Mouse (Mus musculus): Measurements from ENCODE around the gene Zp2. TPM values are rescaled to one million over a fixed set of nuclear protein-coding genes. Genes with fewer than 3 reads are reported as not detected.
A peak's percentile ranks its signal among the peaks of the same experiment; 100 is the strongest.

Zp2 gene
- polyA plus RNA-seq, 1 experiment from 2014 or later: not detected

GRCm38 (mm10) chr7:120173603-120174244 is 28.6 kb upstream of the Zp2 start, which contains the start of gene Anks4b:
TSS of gene Anks4b (plus strand) at chr7:120173858.
- H3K4me2 ChIP-seq (replicated peaks): no peak within 1 kb of the TSS

GRCm38 (mm10) chr7:120172188-120172700 is 27.2 kb upstream of the Zp2 start:
- Histone ChIP-seq H3K4me2 (replicated peaks) (no peak overlapping the region), H3K4me1 (no peaks in the 10 kb centered on the region), H3K27me3 (no peaks in the 10 kb centered on the region), H3K27ac (replicated peaks) (no peak overlapping the region), H3K9me3 (no peaks in the 10 kb centered on the region), H3K36me3 (no peaks in the 10 kb centered on the region), H3K9ac (replicated peaks) (no peak overlapping the region), H3K4me3 (no peak overlapping the region)
- 89% methylated on average over 1 of the region's 1 CpGs for WGBS
- ATAC-seq (ENCODE audit: low FRiP score, low read depth): no peak

More at GRCm38 (mm10) chr7:120173603-120174244, 28.6 kb upstream of the Zp2 start, which contains the start of gene Anks4b:
- H3K36me3 ChIP-seq: no peaks in the 10 kb centered on the region
- H3K9ac ChIP-seq (replicated peaks): no peak within 1 kb of the TSS
- no peak for ATAC-seq (ENCODE audit: low FRiP score, low read depth)
- no peak within 1 kb of the TSS for H3K27ac ChIP-seq (replicated peaks)
- WGBS: 92% methylated on average over 10 of the region's 10 CpGs
- H3K4me1 ChIP-seq: no peaks in the 10 kb centered on the region
- H3K4me3 ChIP-seq: no peak within 1 kb of the TSS
- no peaks in the 10 kb centered on the region for H3K9me3 ChIP-seq
- no peaks in the 10 kb centered on the region for H3K27me3 ChIP-seq

GRCm38 (mm10) chr7:120163581-120164251 is 18.6 kb upstream of the Zp2 start:
- peaks cover 17% of the 10 kb centered on the region for H3K27me3 ChIP-seq
- no peaks in the 10 kb centered on the region for H3K36me3 ChIP-seq
- H3K27ac ChIP-seq (replicated peaks): no peak overlapping the region
- no peaks in the 10 kb centered on the region for H3K4me1 ChIP-seq
- H3K4me2 ChIP-seq (replicated peaks): no peak overlapping the region
- ATAC-seq (ENCODE audit: low FRiP score, low read depth): no peak
- 85% methylated on average over 11 of the region's 11 CpGs for WGBS
- H3K9me3 ChIP-seq: no peaks in the 10 kb centered on the region
- H3K4me3 ChIP-seq: no peak overlapping the region
- H3K9ac ChIP-seq (replicated peaks): no peak overlapping the region

- Histone ChIP-seq H3K9me3 (no peaks in the 10 kb centered on the region), H3K27ac (replicated peaks) (peak overlapping the region; percentile 30; the same call in 1 of the 2 replicates), H3K4me3 (no peak overlapping the region), H3K27me3 (peaks cover 31% of the 10 kb centered on the region), H3K36me3 (no peaks in the 10 kb centered on the region), H3K9ac (replicated peaks) (no peak overlapping the region), H3K4me2 (replicated peaks) (no peak overlapping the region), H3K4me1 (peaks cover 12% of the 10 kb centered on the region)
- WGBS: 28% methylated on average over 4 of the region's 4 CpGs
- ATAC-seq (ENCODE audit: low FRiP score, low read depth): peak; percentile 71
Observed at GRCm38 (mm10) chr7:120158121-120158613, 13.1 kb upstream of the Zp2 start.

GRCm38 (mm10) chr7:120157575-120158061 is 12.5 kb upstream of the Zp2 start:
- Histone ChIP-seq H3K9ac (replicated peaks) (no peak overlapping the region), H3K4me2 (replicated peaks) (no peak overlapping the region), H3K36me3 (no peaks in the 10 kb centered on the region), H3K4me1 (peaks cover 12% of the 10 kb centered on the region), H3K9me3 (no peaks in the 10 kb centered on the region), H3K27ac (replicated peaks) (peak overlapping the region; percentile 30; the same call in 1 of the 2 replicates), H3K4me3 (no peak overlapping the region), H3K27me3 (peaks cover 31% of the 10 kb centered on the region)
- peak; percentile 76 for ATAC-seq (ENCODE audit: low FRiP score, low read depth)
- 28% methylated on average over 5 of the region's 5 CpGs for WGBS

- 30% methylated on average over 2 of the region's 2 CpGs for WGBS
- H3K4me2 ChIP-seq (replicated peaks): no peak overlapping the region
- H3K4me1 ChIP-seq: peaks cover 12% of the 10 kb centered on the region
- ATAC-seq (ENCODE audit: low FRiP score, low read depth): peak; percentile 41; the same call in 1 of the 2 replicates
- no peak overlapping the region for H3K4me3 ChIP-seq
- no peaks in the 10 kb centered on the region for H3K36me3 ChIP-seq
- H3K27ac ChIP-seq (replicated peaks): no peak overlapping the region
- H3K27me3 ChIP-seq: peaks cover 31% of the 10 kb centered on the region
- H3K9ac ChIP-seq (replicated peaks): no peak overlapping the region
- H3K9me3 ChIP-seq: no peaks in the 10 kb centered on the region
Observed at GRCm38 (mm10) chr7:120156841-120157409, 11.8 kb upstream of the Zp2 start.

- Histone ChIP-seq H3K27me3 (peaks cover 14% of the 10 kb centered on the region), H3K4me3 (no peak overlapping the region), H3K27ac (replicated peaks) (no peak overlapping the region), H3K36me3 (no peaks in the 10 kb centered on the region), H3K4me2 (replicated peaks) (no peak overlapping the region), H3K9me3 (no peaks in the 10 kb centered on the region), H3K9ac (replicated peaks) (no peak overlapping the region), H3K4me1 (no peaks in the 10 kb centered on the region)
- WGBS: 87% methylated on average over 2 of the region's 2 CpGs
- ATAC-seq (ENCODE audit: low FRiP score, low read depth): no peak
Observed at GRCm38 (mm10) chr7:120150898-120151297, 5.8 kb upstream of the Zp2 start.

GRCm38 (mm10) chr7:120150257-120150656 is 5.2 kb upstream of the Zp2 start:
- Histone ChIP-seq H3K4me3 (no peak overlapping the region), H3K27me3 (peaks cover 11% of the 10 kb centered on the region), H3K9me3 (no peaks in the 10 kb centered on the region), H3K36me3 (no peaks in the 10 kb centered on the region), H3K9ac (replicated peaks) (no peak overlapping the region), H3K27ac (replicated peaks) (no peak overlapping the region), H3K4me2 (replicated peaks) (no peak overlapping the region), H3K4me1 (no peaks in the 10 kb centered on the region)
- 27% methylated on average over 3 of the region's 3 CpGs for WGBS
- no peak for ATAC-seq (ENCODE audit: low FRiP score, low read depth)

- no peak for ATAC-seq (ENCODE audit: low FRiP score, low read depth)
- Histone ChIP-seq H3K4me2 (replicated peaks) (no peak overlapping the region), H3K27me3 (no peaks in the 10 kb centered on the region), H3K9ac (replicated peaks) (no peak overlapping the region), H3K4me1 (no peaks in the 10 kb centered on the region), H3K4me3 (no peak overlapping the region), H3K9me3 (no peaks in the 10 kb centered on the region), H3K36me3 (no peaks in the 10 kb centered on the region), H3K27ac (replicated peaks) (no peak overlapping the region)
- WGBS: 74% methylated on average over 1 of the region's 1 CpGs
Observed at GRCm38 (mm10) chr7:120142743-120143142, 2.3 kb downstream of the Zp2 start.

GRCm38 (mm10) chr7:120128951-120129350 is 16.1 kb downstream of the Zp2 start:
- no peak overlapping the region for H3K27ac ChIP-seq (replicated peaks)
- 57% methylated on average over 4 of the region's 4 CpGs for WGBS

GRCm38 (mm10) chr7:120127686-120128059 is 17.4 kb downstream of the Zp2 start:
- Histone ChIP-seq H3K27me3 (no peaks in the 10 kb centered on the region), H3K9me3 (no peaks in the 10 kb centered on the region), H3K4me3 (no peak overlapping the region), H3K36me3 (no peaks in the 10 kb centered on the region), H3K4me2 (replicated peaks) (no peak overlapping the region), H3K9ac (replicated peaks) (no peak overlapping the region), H3K4me1 (peaks cover 20% of the 10 kb centered on the region), H3K27ac (replicated peaks) (no peak overlapping the region)
- WGBS: 46% methylated on average over 4 of the region's 4 CpGs
- 0 out of 2 replicates have a peak, but pooled peaks have one; percentile 17 for ATAC-seq (ENCODE audit: low FRiP score, low read depth)

More at GRCm38 (mm10) chr7:120128951-120129350, 16.1 kb downstream of the Zp2 start:
- H3K4me1 ChIP-seq: peaks cover 20% of the 10 kb centered on the region
- no peak overlapping the region for H3K4me3 ChIP-seq
- H3K27me3 ChIP-seq: no peaks in the 10 kb centered on the region
- no peak overlapping the region for H3K4me2 ChIP-seq (replicated peaks)
- no peaks in the 10 kb centered on the region for H3K9me3 ChIP-seq
- no peaks in the 10 kb centered on the region for H3K36me3 ChIP-seq
- H3K9ac ChIP-seq (replicated peaks): no peak overlapping the region
- ATAC-seq (ENCODE audit: low FRiP score, low read depth): no peak

Data from midbrain, embryonic 12.5 days (tissue).